Mouse (Mus musculus) stomach, postnatal 0 days (tissue): ENCODE data around the gene Oxct1. TPM values are rescaled to one million over a fixed set of nuclear protein-coding genes. Genes with fewer than 3 reads are reported as not detected.

Experiments used
- ATAC-seq: fragments of 200-750 bp; cut with Nextera tagmentation; 2 replicates; pipeline ENCODE4 v1.8.0; 2017; ENCODE audit not compliant: low FRiP score, low TSS enrichment
- DNase-seq: peaks from one replicate; pipeline ENCODE4 v3.0.0-alpha.2; 2016; ENCODE audit warnings: low spot score
- H3K27ac ChIP-seq: fragments of 300-500 bp; sonication (generic); replicated peaks from 2 replicates; pipeline ENCODE4 v1.5.1; 2014; ENCODE audit warnings: mild to moderate bottlenecking, control low read depth
- H3K27me3 ChIP-seq: fragments of 300-500 bp; sonication (generic); 2 replicates; pipeline ENCODE4 v1.6.1; 2014; ENCODE audit warnings: low read length; ENCODE audit not compliant: control insufficient read depth, insufficient read depth
- H3K36me3 ChIP-seq: fragments of 300-500 bp; sonication (generic); 2 replicates; pipeline ENCODE4 v1.6.1; 2014; ENCODE audit warnings: low read length, mixed read lengths; ENCODE audit not compliant: control insufficient read depth, insufficient read depth
- H3K4me1 ChIP-seq: fragments of 300-500 bp; sonication (generic); replicated peaks from 2 replicates; pipeline ENCODE4 v1.6.1; 2014; ENCODE audit warnings: antibody characterized with exemption; ENCODE audit not compliant: control insufficient read depth, insufficient read depth
- H3K4me2 ChIP-seq: fragments of 300-500 bp; sonication (generic); replicated peaks from 2 replicates; pipeline ENCODE4 v1.6.1; 2014; ENCODE audit warnings: low read depth, mild to moderate bottlenecking, control low read depth, moderate library complexity
- H3K4me3 ChIP-seq: fragments of 300-500 bp; sonication (generic); 2 replicates; pipeline ENCODE4 v1.5.1; 2014; ENCODE audit warnings: low read depth, low read length, control low read depth
- H3K9ac ChIP-seq: fragments of 300-500 bp; sonication (generic); 2 replicates; pipeline ENCODE4 v1.6.1; 2014; ENCODE audit warnings: mild to moderate bottlenecking, low read length, control low read depth, mixed read lengths
- H3K9me3 ChIP-seq: fragments of 300-500 bp; sonication (generic); 2 replicates; pipeline ENCODE4 v1.6.1; 2016; ENCODE audit warnings: low read length; ENCODE audit not compliant: control insufficient read depth
- CTCF ChIP-seq: IDR thresholded peaks from 2 replicates; pipeline ENCODE4 v1.5.1; 2016; ENCODE audit warnings: antibody characterized with exemption, low read depth, mild to moderate bottlenecking, moderate library complexity
- EP300 ChIP-seq: optimal IDR thresholded peaks from 2 replicates; pipeline ENCODE3; 2016; ENCODE audit warnings: antibody characterized with exemption
- WGBS: fragments of 180-500 bp; shearing (Covaris S2); extraction: QIAGEN DNeasy Blood & Tissue Kit; methylation state at CpG from one replicate; pipeline ENCODE4 v1.1.7; 2014; 5-methylcytosine and 5-hydroxymethylcytosine counted together
- polyA plus RNA-seq: library from polyadenylated mRNA; unstranded; fragments of >200 nt; fragmentation: Nextera tagmentation; extraction: Ambion mirVana; gene quantifications from 2 replicates; pipeline ENCODE4 v1.2.1, GENCODE M21; 2015

Gene Oxct1
- polyA plus RNA-seq, 1 experiment from 2014 or later = 131 TPM

GRCm38 (mm10) chr15:4104319-4104718 is 78.1 kb downstream of the Oxct1 start:
- no peaks in the 10 kb centered on the region for H3K9me3 ChIP-seq
- no peak for TF ChIP-seq EP300
- no peak for TF ChIP-seq CTCF
- H3K36me3 ChIP-seq = peaks cover 6% of the 10 kb centered on the region; the same call in 1 of the 2 replicates
- no peak overlapping the region for H3K4me2 ChIP-seq
- no peak overlapping the region for H3K4me3 ChIP-seq
- H3K27ac ChIP-seq = no peak overlapping the region
- 49% methylated on average over 12 of the region's 12 CpGs for WGBS
- H3K27me3 ChIP-seq = no peaks in the 10 kb centered on the region
- no peaks in the 10 kb centered on the region for H3K4me1 ChIP-seq
- ATAC-seq (no peak), DNase-seq (no peak)
- H3K9ac ChIP-seq = no peak overlapping the region

- Histone ChIP-seq H3K4me3 (no peak overlapping the region), H3K36me3 (peaks cover 3% of the 10 kb centered on the region; the same call in 1 of the 2 replicates), H3K4me2 (no peak overlapping the region), H3K9me3 (no peaks in the 10 kb centered on the region), H3K27me3 (no peaks in the 10 kb centered on the region), H3K4me1 (no peaks in the 10 kb centered on the region), H3K27ac (no peak overlapping the region), H3K9ac (no peak overlapping the region)
- TF ChIP-seq EP300 (no peak), CTCF (no peak)
- WGBS = 68% methylated on average over 4 of the region's 4 CpGs
- no peak for ATAC-seq
- no peak for DNase-seq
Measured at GRCm38 (mm10) chr15:4105498-4105897, 79.3 kb downstream of the Oxct1 start.

- H3K4me1 ChIP-seq = no peaks in the 10 kb centered on the region
- ATAC-seq (no peak), DNase-seq (no peak)
- WGBS = 90% methylated on average over 6 of the region's 6 CpGs
- no peak overlapping the region for H3K4me2 ChIP-seq
- no peak overlapping the region for H3K9ac ChIP-seq
- H3K27me3 ChIP-seq = no peaks in the 10 kb centered on the region
- H3K36me3 ChIP-seq = no peaks in the 10 kb centered on the region
- H3K9me3 ChIP-seq = no peaks in the 10 kb centered on the region
- H3K4me3 ChIP-seq = no peak overlapping the region
- no peak for TF ChIP-seq CTCF
- no peak for TF ChIP-seq EP300
- no peak overlapping the region for H3K27ac ChIP-seq
Measured at GRCm38 (mm10) chr15:4119962-4120361, 93.8 kb downstream of the Oxct1 start.

- WGBS = 57% methylated on average over 3 of the region's 3 CpGs
- ATAC-seq (no peak), DNase-seq (no peak)
- TF ChIP-seq CTCF (no peak), EP300 (no peak)
- Histone ChIP-seq H3K4me1 (no peaks in the 10 kb centered on the region), H3K27ac (no peak overlapping the region), H3K36me3 (no peaks in the 10 kb centered on the region), H3K27me3 (no peaks in the 10 kb centered on the region), H3K4me2 (no peak overlapping the region), H3K9ac (no peak overlapping the region), H3K9me3 (no peaks in the 10 kb centered on the region), H3K4me3 (no peak overlapping the region)
Measured at GRCm38 (mm10) chr15:4124648-4125047, 98.5 kb downstream of the Oxct1 start.

- DNase-seq (no peak), ATAC-seq (no peak)
- H3K27ac ChIP-seq = no peak overlapping the region
- no peaks in the 10 kb centered on the region for H3K9me3 ChIP-seq
- no peaks in the 10 kb centered on the region for H3K4me1 ChIP-seq
- WGBS = 55% methylated on average over 1 of the region's 1 CpGs
- H3K4me3 ChIP-seq = no peak overlapping the region
- no peak for TF ChIP-seq EP300
- no peak for TF ChIP-seq CTCF
- no peak overlapping the region for H3K4me2 ChIP-seq
- H3K9ac ChIP-seq = no peak overlapping the region
- no peaks in the 10 kb centered on the region for H3K27me3 ChIP-seq
- H3K36me3 ChIP-seq = no peaks in the 10 kb centered on the region
Measured at GRCm38 (mm10) chr15:4138524-4138923, 112.3 kb downstream of the Oxct1 start.

GRCm38 (mm10) chr15:4139516-4139915 is 113.3 kb downstream of the Oxct1 start:
- TF ChIP-seq EP300 (no peak), CTCF (no peak)
- DNase-seq = no peak
- Histone ChIP-seq H3K4me3 (no peak overlapping the region), H3K27me3 (no peaks in the 10 kb centered on the region), H3K36me3 (no peaks in the 10 kb centered on the region), H3K4me2 (no peak overlapping the region), H3K9me3 (no peaks in the 10 kb centered on the region), H3K4me1 (no peaks in the 10 kb centered on the region), H3K27ac (no peak overlapping the region), H3K9ac (no peak overlapping the region)
- no peak for ATAC-seq
- 73% methylated on average over 12 of the region's 12 CpGs for WGBS
